Mouse (Mus musculus) brain, embryonic 18.5 days (tissue): ENCODE results near the gene Aurkb.
"Not testable (repeated sequence)": the region's sequence is repeated elsewhere in the genome, so short reads cannot be mapped to it uniquely, and the experiment has no call there.

ENCODE experiments used
- DNase-seq: peaks from one replicate; pipeline ENCODE4 v3.0.0-alpha.2; 2012; ENCODE audit warnings: low read depth, low spot score

Aurkb gene

DNA sequence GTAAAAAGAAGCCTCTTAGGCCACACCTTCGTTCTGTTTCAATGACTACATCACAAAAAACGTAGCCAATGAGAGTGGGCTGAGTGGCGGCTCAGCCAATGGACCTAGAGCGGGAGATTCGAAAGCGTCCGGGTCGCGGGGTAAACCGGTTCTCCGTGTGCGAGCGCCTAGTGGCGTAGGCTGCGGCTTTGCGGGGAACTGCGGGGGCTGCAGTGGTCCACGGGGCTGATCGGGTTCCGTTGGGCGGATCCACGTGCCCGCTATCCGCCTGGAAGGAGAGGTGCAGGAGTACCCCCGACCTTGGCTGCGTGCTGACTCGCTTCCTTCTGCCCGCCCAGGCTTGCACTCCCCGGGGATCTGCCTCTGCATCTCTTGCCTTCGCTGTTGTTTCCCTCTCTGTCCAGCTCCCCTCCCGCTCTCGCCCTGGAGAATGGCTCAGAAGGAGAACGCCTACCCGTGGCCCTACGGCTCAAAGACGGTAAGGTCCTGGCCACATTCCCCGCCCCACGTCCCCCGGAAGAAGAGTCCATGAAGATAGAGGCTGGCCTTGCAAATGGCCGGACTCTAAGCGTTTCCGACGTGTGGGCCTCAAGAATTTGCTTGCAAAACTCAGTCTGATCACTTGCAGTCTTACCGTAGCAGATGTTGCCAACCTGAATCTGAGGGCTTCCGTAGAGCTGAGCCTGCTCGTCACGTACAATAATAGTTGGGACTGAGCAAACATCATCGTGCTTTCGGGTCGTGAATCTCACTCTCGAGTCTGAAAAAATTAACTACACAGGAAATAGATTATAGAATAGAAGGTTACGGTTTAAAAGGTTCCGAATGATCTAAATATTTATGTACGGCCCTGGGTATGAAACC is at the start of gene Aurkb:
Gene Aurkb, plus strand, starts transcription at position 117 of the 864 bp plus-strand sequence.
- DNase-seq = no peak

DNA sequence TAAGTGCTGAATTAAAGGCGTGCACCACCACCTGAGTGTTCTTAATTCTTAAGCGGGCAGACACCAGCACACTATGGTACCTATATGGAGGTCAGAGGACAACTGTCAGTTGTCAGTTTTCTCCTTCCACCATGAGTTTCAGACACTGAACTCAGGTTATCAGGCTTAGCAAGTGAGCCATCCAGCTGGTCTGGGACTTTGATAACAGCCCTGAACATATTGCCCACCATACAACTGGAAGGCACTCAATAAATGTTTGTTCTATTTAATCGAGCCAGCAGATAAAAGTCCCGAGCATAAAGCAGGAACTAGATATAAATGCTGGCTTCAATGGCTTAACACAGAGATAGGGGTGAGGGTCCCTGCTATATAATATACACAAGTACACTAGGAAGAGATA is 48.4 kb upstream of the Aurkb start:
- no peak for DNase-seq

DNA sequence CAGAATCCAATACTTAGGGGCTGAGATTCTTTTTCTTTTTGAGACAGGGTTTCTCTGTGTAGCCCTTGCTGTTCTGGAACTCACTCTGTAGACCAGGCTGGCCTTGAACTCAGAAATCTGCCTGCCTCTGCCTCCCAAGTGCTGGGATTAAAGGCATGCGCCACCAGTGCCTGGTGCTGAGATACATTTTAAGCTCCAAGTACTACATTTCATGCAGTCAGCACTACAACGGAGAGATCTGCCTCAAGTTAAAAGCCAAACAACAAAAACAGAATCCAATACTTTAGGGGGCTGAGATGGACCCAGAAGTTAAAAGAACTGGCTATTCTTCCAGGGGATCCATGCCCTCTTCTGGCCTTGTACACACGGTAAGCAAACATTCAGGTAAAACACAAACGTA is 42.7 kb upstream of the Aurkb start:
- DNase-seq = not testable (repeated sequence)

DNA sequence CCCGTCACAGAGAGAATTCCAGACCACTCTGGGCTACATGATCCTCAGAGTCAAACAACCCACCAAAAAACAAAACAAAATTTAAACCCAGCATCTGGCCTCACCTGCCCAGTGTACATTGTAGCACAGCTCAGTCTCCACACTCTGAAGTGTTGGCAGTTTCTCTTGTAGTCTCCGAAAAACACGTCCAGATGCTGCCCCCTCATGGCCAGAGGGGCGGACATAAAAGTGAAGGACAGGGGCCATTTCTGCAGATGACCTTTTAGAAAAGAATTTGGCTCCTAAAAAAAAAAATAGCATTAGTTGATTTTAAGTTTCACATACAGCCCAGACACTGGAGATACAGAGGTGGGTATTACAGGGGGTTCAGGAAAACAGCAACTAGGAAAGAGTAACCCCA is 41.9 kb upstream of the Aurkb start:
- no peak for DNase-seq

- DNase-seq = no peak
Observed at GRCm38 (mm10) chr11:69005193-69005592, 40.3 kb upstream of the Aurkb start.

GRCm38 (mm10) chr11:69006575-69006974 is 38.9 kb upstream of the Aurkb start:
- DNase-seq = not testable (repeated sequence)

DNA sequence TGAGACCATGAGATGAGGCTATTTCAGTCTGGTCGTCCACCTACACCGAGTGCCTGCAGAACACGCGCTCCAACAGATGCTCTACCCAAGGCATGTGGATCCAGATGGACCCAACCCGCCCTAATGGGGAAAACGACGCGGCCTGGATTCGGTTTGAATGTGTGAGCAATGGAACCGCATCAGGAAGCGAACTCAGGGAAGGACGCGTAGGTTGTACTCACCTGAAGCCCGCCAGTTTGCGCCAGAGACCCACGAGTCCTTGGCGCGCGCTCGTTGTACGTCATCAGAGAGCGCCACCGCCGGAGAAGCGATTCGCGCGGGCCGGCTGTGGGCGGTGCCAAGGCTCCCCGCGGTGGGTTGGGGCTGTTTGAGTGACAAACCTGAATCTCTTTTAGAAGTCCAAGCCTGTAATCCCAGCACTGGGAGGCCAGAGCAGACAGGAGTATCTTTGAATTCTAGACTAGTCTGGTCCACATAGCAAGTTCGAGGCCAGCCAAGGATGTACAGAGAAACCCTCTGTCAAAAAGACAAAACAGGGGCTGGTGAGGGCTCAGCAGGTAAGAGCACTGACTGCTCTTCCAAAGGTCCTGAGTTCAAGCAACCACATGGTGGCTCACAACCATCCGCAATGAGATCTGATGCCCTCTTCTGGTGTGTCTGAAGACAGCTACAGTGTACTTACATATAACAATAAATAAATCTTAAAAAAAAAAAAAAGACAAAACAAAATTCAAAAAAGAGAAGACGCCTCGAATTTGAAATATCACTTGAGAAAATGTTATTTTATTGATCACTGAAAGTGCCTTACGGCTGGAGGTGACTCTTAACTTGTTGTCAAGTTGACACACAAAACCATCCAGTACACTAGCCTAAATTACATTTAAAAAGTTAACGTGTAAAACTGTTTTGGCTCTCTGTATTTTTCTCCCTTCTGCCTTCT is 37.0 kb upstream of the Aurkb start, which contains the start of gene Pfas:
Gene Pfas, minus strand, starts transcription at position 279 of the 940 bp plus-strand sequence.
- peak; percentile 82 for DNase-seq

GRCm38 (mm10) chr11:69009508-69009907 is 35.9 kb upstream of the Aurkb start:
- no peak for DNase-seq

- DNase-seq = no peak
Observed at GRCm38 (mm10) chr11:69010400-69011323, 34.8 kb upstream of the Aurkb start.

- not testable (repeated sequence) for DNase-seq
Observed at GRCm38 (mm10) chr11:69011445-69011844, 34.0 kb upstream of the Aurkb start.

DNA sequence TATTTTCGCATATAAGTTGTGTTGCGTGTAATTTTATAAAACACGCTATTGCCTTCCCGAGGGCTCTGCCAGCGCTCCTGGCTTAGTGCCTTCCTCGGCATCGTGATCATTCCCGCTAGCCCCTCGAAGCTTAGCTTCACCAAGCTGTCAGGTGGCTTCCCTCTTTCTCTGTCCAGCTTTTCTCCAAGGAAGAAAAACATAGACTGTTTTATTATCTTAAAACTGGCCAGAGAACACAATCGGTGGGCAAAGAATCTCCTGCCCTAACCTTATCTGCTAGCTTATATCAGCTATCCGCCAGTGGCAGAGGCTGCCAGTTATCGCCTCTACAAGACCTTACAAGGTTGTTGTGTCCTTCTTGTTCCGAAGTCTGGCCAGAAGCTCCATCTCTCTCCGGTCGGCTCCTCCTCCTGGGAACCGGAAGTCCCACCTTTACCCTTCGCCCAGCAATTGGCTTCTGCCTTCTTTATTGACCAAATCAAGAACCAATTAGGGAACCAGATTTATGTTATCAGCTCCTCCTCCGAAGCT is 33.3 kb upstream of the Aurkb start:
- DNase-seq = peak; percentile 84

- peak; percentile 85 for DNase-seq
Observed at GRCm38 (mm10) chr11:69015644-69016441, 29.6 kb upstream of the Aurkb start, which contains the start of gene Ctc1. Gene Ctc1 (plus strand): TSS chr11:69015911.

- no peak for DNase-seq
Observed at GRCm38 (mm10) chr11:69016755-69017154, 28.7 kb upstream of the Aurkb start.

GRCm38 (mm10) chr11:69020691-69021090 is 24.8 kb upstream of the Aurkb start:
- DNase-seq = no peak

- no peak for DNase-seq
Observed at GRCm38 (mm10) chr11:69026562-69026961, 18.9 kb upstream of the Aurkb start.

DNA sequence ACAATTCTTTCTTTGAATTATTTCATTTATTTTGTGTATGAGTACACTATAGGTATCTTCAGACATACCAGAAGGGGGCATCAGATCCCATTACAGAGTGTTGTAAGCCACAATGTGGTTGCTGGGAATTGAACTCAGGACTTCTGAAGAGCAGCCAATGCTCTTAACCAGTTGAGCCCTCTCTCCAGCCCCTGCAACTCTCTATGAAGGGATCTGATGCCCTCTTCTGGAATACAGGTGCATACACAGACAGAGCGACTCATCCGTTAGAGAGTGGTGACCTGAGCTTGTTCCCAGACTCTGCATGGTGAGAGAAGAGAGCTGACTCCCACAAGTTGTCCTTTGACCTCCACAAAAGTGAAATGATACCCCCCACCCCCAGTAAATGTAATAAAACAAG is 16.6 kb upstream of the Aurkb start:
- DNase-seq = no peak

DNA sequence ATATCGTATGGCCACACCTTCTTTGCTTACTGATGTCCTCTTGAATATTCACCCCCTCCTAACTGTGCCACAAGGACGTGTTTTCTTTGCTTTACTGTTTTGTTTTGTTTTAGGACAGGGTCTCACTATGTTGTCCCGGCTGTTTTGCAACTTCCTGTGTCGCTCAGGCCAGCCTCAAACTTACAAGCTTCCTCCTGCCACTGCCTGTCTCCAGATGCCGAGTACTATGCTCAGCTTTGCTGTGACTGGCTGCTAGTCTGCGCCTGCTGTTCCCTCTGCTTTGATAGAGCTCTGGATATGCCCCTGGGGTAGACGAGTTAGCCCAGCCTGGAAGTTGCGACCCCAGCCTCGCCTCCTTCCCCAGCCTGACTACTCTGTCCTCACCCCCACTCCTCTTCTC is 11.9 kb upstream of the Aurkb start:
- DNase-seq = no peak

DNA sequence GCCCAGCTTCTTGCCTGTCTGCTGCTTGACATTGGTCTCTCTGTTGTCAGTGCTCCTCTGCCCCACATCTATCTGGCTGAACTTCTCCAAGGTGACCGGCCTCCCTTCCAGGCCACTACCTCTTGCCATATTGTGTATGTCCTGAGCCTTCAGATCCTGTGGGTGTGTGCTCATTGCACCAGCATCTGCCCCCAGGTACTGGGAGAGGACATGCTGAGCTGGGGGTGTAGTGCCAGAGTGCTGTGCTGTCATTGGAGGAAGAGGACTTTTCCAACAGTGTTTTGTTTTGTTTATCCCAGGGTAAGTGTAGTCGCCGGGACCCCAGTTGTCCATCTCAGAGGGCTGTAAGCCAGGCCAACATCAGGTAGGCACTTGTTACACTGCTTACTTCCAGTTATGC is 10.9 kb upstream of the Aurkb start:
- DNase-seq = no peak

DNA sequence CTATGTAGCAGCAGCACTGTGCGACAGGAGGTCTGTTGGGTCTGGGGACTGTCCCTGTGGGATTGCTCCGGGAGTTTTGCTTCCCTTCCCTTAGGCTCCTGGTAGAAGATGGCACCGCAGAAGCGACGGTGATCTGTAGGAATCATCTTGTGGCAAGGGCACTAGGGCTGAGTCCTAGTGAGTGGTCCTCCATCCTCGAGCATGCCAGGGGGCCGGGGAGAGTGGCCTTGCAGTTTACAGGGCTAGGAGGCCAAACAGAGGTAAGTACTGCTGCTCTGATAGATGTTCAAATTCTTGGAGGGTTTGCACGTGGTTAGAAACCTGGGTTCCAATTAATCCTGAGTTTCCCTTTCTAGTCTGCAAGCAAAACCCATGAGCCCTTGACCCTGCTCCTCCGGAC is 10.0 kb upstream of the Aurkb start:
- no peak for DNase-seq

DNA sequence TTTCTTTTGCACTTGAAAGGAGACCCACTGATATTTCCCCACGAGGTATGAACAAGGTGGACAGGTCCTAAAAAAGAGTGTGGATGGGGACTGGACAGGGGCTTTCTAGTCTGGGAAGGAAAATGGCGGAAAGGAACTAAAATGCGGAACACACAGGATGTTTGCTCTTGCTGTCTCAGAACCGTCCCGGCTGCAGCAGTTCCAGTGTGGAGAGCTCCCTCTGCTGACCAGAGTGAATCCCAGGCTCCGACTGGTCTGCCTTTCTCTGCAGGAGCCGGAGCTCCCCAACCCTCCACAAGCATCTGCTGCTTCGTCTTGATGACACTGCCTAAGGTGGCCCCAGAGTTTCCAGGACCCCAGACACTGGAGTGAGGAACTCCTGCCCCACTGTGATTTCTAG is 9.6 kb upstream of the Aurkb start:
- no peak for DNase-seq
